Mouse (Mus musculus) limb, embryonic 12.5 days (tissue): ENCODE data around the gene Myof. TPM values are rescaled to one million over a fixed set of nuclear protein-coding genes. Genes with fewer than 3 reads are reported as not detected.

Source experiments
- ATAC-seq: fragments of 200-750 bp; cut with Nextera tagmentation; 2 replicates; pipeline ENCODE4 v1.8.0; 2017; ENCODE audit warnings: low read depth, moderate TSS enrichment; ENCODE audit not compliant: insufficient number of reproducible peaks, insufficient read depth, low FRiP score, low TSS enrichment
- H3K27ac ChIP-seq: fragments of 300-500 bp; sonication (generic); 2 replicates; pipeline ENCODE4 v1.5.1; 2016; ENCODE audit warnings: mild to moderate bottlenecking, moderate library complexity
- H3K27me3 ChIP-seq: fragments of 300-500 bp; sonication (generic); 2 replicates; pipeline ENCODE4 v1.6.1; 2016; ENCODE audit warnings: mild to moderate bottlenecking, moderate library complexity
- H3K36me3 ChIP-seq: fragments of 300-500 bp; sonication (generic); 2 replicates; pipeline ENCODE4 v1.6.1; 2016; ENCODE audit warnings: mild to moderate bottlenecking, moderate library complexity
- H3K4me1 ChIP-seq: fragments of 300-500 bp; sonication (generic); replicated peaks from 2 replicates; pipeline ENCODE4 v1.6.1; 2016
- H3K4me2 ChIP-seq: fragments of 300-500 bp; sonication (generic); 2 replicates; pipeline ENCODE4 v1.6.1; 2016; ENCODE audit warnings: mild to moderate bottlenecking, moderate library complexity
- H3K4me3 ChIP-seq: fragments of 300-500 bp; sonication (generic); replicated peaks from 2 replicates; pipeline ENCODE4 v1.5.1; 2016; ENCODE audit warnings: mild to moderate bottlenecking
- H3K9ac ChIP-seq: fragments of 300-500 bp; sonication (generic); replicated peaks from 2 replicates; pipeline ENCODE4 v1.6.1; 2016; ENCODE audit warnings: mild to moderate bottlenecking, moderate library complexity
- H3K9me3 ChIP-seq: fragments of 300-500 bp; sonication (generic); 2 replicates; pipeline ENCODE4 v1.6.1; 2016; ENCODE audit warnings: mild to moderate bottlenecking, moderate library complexity
- WGBS: fragments of 180-500 bp; shearing (Covaris S2); methylation state at CpG from one replicate; pipeline ENCODE4 v1.1.7; 2016; 5-methylcytosine and 5-hydroxymethylcytosine counted together
- polyA plus RNA-seq: library from polyadenylated mRNA; unstranded; fragments of >200 nt; fragmentation: Nextera tagmentation; extraction: Ambion mirVana; gene quantifications from 2 replicates; pipeline ENCODE4 v1.2.1, GENCODE M21; 2016

The Myof gene
- polyA plus RNA-seq, 1 experiment from 2014 or later = 6.2 TPM

GRCm38 (mm10) chr19:38002816-38003215 is 40.6 kb downstream of the Myof start:
- H3K9me3 ChIP-seq = no peaks in the 10 kb centered on the region
- H3K27me3 ChIP-seq = no peaks in the 10 kb centered on the region
- no peak for ATAC-seq
- H3K4me3 ChIP-seq = no peak overlapping the region
- H3K4me1 ChIP-seq = peaks cover 4% of the 10 kb centered on the region; the same call in 1 of the 2 replicates
- no peaks in the 10 kb centered on the region; the same call in 1 of the 2 replicates for H3K36me3 ChIP-seq
- no peak overlapping the region for H3K4me2 ChIP-seq
- no peak overlapping the region for H3K27ac ChIP-seq
- WGBS = 71% methylated on average over 4 of the region's 4 CpGs
- no peak overlapping the region for H3K9ac ChIP-seq

- H3K36me3 ChIP-seq = no peaks in the 10 kb centered on the region; the same call in 1 of the 2 replicates
- no peak overlapping the region for H3K4me3 ChIP-seq
- peaks cover 12% of the 10 kb centered on the region for H3K4me1 ChIP-seq
- H3K9me3 ChIP-seq = no peaks in the 10 kb centered on the region
- 87% methylated on average over 4 of the region's 4 CpGs for WGBS
- ATAC-seq = no peak
- no peaks in the 10 kb centered on the region for H3K27me3 ChIP-seq
- no peak overlapping the region for H3K4me2 ChIP-seq
- H3K27ac ChIP-seq = no peak overlapping the region
- no peak overlapping the region for H3K9ac ChIP-seq
These were observed 42.4 kb downstream of the Myof start for GRCm38 (mm10) chr19:38000990-38001389.

- Histone ChIP-seq H3K4me1 (peaks cover 12% of the 10 kb centered on the region), H3K4me2 (no peak overlapping the region), H3K27ac (no peak overlapping the region), H3K4me3 (no peak overlapping the region), H3K9me3 (no peaks in the 10 kb centered on the region), H3K9ac (no peak overlapping the region), H3K27me3 (no peaks in the 10 kb centered on the region), H3K36me3 (no peaks in the 10 kb centered on the region)
- ATAC-seq = no peak
- WGBS = 85% methylated on average over 2 of the region's 2 CpGs
These were observed 43.4 kb downstream of the Myof start for GRCm38 (mm10) chr19:37999941-38000340.

- no peaks in the 10 kb centered on the region for H3K27me3 ChIP-seq
- no peak overlapping the region for H3K27ac ChIP-seq
- no peaks in the 10 kb centered on the region for H3K36me3 ChIP-seq
- no peaks in the 10 kb centered on the region for H3K9me3 ChIP-seq
- H3K9ac ChIP-seq = no peak overlapping the region
- H3K4me3 ChIP-seq = no peak overlapping the region
- H3K4me1 ChIP-seq = peaks cover 7% of the 10 kb centered on the region
- no peak for ATAC-seq
- no peak overlapping the region for H3K4me2 ChIP-seq
- 69% methylated on average over 3 of the region's 3 CpGs for WGBS
These were observed 49.1 kb downstream of the Myof start for GRCm38 (mm10) chr19:37994301-37994700.

GRCm38 (mm10) chr19:37992184-37992554 is 51.2 kb downstream of the Myof start:
- H3K27me3 ChIP-seq = no peaks in the 10 kb centered on the region
- no peak overlapping the region for H3K9ac ChIP-seq
- H3K4me2 ChIP-seq = no peak overlapping the region
- no peak for ATAC-seq
- H3K9me3 ChIP-seq = no peaks in the 10 kb centered on the region
- H3K27ac ChIP-seq = no peak overlapping the region
- peaks cover 6% of the 10 kb centered on the region for H3K4me1 ChIP-seq
- no peak overlapping the region for H3K4me3 ChIP-seq
- WGBS = 84% methylated on average over 2 of the region's 2 CpGs
- no peaks in the 10 kb centered on the region for H3K36me3 ChIP-seq

GRCm38 (mm10) chr19:37991399-37992183 is 51.8 kb downstream of the Myof start:
- no peak for ATAC-seq
- Histone ChIP-seq H3K9ac (no peak overlapping the region), H3K4me1 (no peaks in the 10 kb centered on the region; the same call in 1 of the 2 replicates), H3K27me3 (no peaks in the 10 kb centered on the region), H3K36me3 (no peaks in the 10 kb centered on the region), H3K4me3 (no peak overlapping the region), H3K9me3 (no peaks in the 10 kb centered on the region), H3K27ac (no peak overlapping the region), H3K4me2 (no peak overlapping the region)
- WGBS = 54% methylated on average over 7 of the region's 7 CpGs

- Histone ChIP-seq H3K27me3 (no peaks in the 10 kb centered on the region), H3K4me3 (no peak overlapping the region), H3K27ac (no peak overlapping the region), H3K36me3 (no peaks in the 10 kb centered on the region), H3K9ac (no peak overlapping the region), H3K9me3 (no peaks in the 10 kb centered on the region), H3K4me1 (no peaks in the 10 kb centered on the region), H3K4me2 (no peak overlapping the region)
- no peak for ATAC-seq
- 88% methylated on average over 2 of the region's 2 CpGs for WGBS
These were observed 53.4 kb downstream of the Myof start for GRCm38 (mm10) chr19:37989971-37990370.

- no peak overlapping the region for H3K4me3 ChIP-seq
- ATAC-seq = no peak
- H3K4me1 ChIP-seq = no peaks in the 10 kb centered on the region
- no peaks in the 10 kb centered on the region for H3K27me3 ChIP-seq
- 80% methylated on average over 4 of the region's 4 CpGs for WGBS
- no peak overlapping the region for H3K4me2 ChIP-seq
- H3K27ac ChIP-seq = no peak overlapping the region
- no peaks in the 10 kb centered on the region for H3K9me3 ChIP-seq
- H3K9ac ChIP-seq = no peak overlapping the region
- H3K36me3 ChIP-seq = no peaks in the 10 kb centered on the region
These were observed 55.2 kb downstream of the Myof start for GRCm38 (mm10) chr19:37988156-37988555.

- no peaks in the 10 kb centered on the region for H3K4me1 ChIP-seq
- no peak overlapping the region for H3K4me2 ChIP-seq
- H3K27ac ChIP-seq = no peak overlapping the region
- no peaks in the 10 kb centered on the region for H3K9me3 ChIP-seq
- H3K9ac ChIP-seq = no peak overlapping the region
- H3K4me3 ChIP-seq = no peak overlapping the region
- no peaks in the 10 kb centered on the region for H3K27me3 ChIP-seq
- no peaks in the 10 kb centered on the region for H3K36me3 ChIP-seq
- 79% methylated on average over 16 of the region's 16 CpGs for WGBS
- ATAC-seq = no peak
These were observed 57.6 kb downstream of the Myof start for GRCm38 (mm10) chr19:37985730-37986129.

- H3K9ac ChIP-seq = no peak overlapping the region
- no peaks in the 10 kb centered on the region for H3K4me1 ChIP-seq
- 92% methylated on average over 5 of the region's 5 CpGs for WGBS
- ATAC-seq = no peak
- no peaks in the 10 kb centered on the region for H3K9me3 ChIP-seq
- no peak overlapping the region for H3K27ac ChIP-seq
- no peaks in the 10 kb centered on the region for H3K36me3 ChIP-seq
- no peaks in the 10 kb centered on the region for H3K27me3 ChIP-seq
- no peak overlapping the region for H3K4me3 ChIP-seq
- H3K4me2 ChIP-seq = no peak overlapping the region
These were observed 67.4 kb downstream of the Myof start for GRCm38 (mm10) chr19:37975951-37976350.

GRCm38 (mm10) chr19:37970571-37970970 is 72.8 kb downstream of the Myof start:
- 87% methylated on average over 4 of the region's 4 CpGs for WGBS
- ATAC-seq = no peak
- H3K4me1 ChIP-seq = peaks cover 8% of the 10 kb centered on the region; the same call in 1 of the 2 replicates

GRCm38 (mm10) chr19:37970004-37970403 is 73.4 kb downstream of the Myof start:
- Histone ChIP-seq H3K27ac (no peak overlapping the region), H3K4me2 (no peak overlapping the region), H3K36me3 (no peaks in the 10 kb centered on the region), H3K4me1 (peaks cover 8% of the 10 kb centered on the region; the same call in 1 of the 2 replicates), H3K4me3 (no peak overlapping the region), H3K9me3 (no peaks in the 10 kb centered on the region), H3K9ac (no peak overlapping the region), H3K27me3 (no peaks in the 10 kb centered on the region)
- no peak for ATAC-seq
- WGBS = 48% methylated on average over 5 of the region's 5 CpGs

More at GRCm38 (mm10) chr19:37970571-37970970, 72.8 kb downstream of the Myof start:
- H3K9me3 ChIP-seq = no peaks in the 10 kb centered on the region
- no peaks in the 10 kb centered on the region for H3K27me3 ChIP-seq
- H3K27ac ChIP-seq = no peak overlapping the region
- no peak overlapping the region for H3K9ac ChIP-seq
- no peak overlapping the region for H3K4me3 ChIP-seq
- H3K36me3 ChIP-seq = no peaks in the 10 kb centered on the region
- H3K4me2 ChIP-seq = no peak overlapping the region
